Mouse (Mus musculus): ENCODE measurements around the gene Cdk5. TPM values are rescaled to one million over a fixed set of nuclear protein-coding genes. Genes with fewer than 3 reads are reported as not detected.

The Cdk5 gene
- polyA plus RNA-seq, 1 experiment from 2014 or later: 29.3 TPM

DNA sequence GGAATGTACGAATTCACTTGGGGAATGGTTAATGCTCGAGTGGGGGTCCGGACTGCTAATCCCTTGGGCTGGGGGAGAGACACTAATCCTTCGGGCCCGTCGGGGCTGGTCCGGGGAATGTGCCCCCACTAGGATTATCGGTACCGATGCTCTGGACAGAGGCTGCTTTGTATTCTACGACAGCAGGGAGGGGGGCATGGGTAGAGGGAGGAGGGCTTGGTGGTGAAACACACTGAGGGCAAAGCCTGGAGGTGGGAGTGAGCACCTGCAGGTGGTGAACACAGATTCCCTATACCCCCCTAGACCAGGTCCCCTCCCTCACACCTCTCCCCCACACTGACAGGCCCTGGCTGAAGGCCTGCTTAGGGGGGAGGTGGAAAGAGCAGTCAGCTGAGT lies 2.7 kb upstream of the Cdk5 start:
- TF ChIP-seq EP300 (optimal IDR thresholded peaks at IDR 0.05): no peak
- no peak for TF ChIP-seq CTCF (IDR thresholded peaks at IDR 0.05; ENCODE audit: low read depth)
- no peaks in the 10 kb centered on the region for H3K27me3 ChIP-seq (ENCODE audit: control insufficient read depth, insufficient read depth, low read length)
- DNase-seq (ENCODE audit: low spot score): peak; percentile 50
- no peaks in the 10 kb centered on the region; the same call in none of the 2 replicates for H3K4me1 ChIP-seq (replicated peaks; ENCODE audit: control insufficient read depth, insufficient read depth)
- H3K9ac ChIP-seq (ENCODE audit: low read length): peak overlapping the region; percentile 76
- peak overlapping the region; percentile 88 for H3K4me2 ChIP-seq (replicated peaks; ENCODE audit: low read depth)
- peak overlapping the region; percentile 68 for H3K4me3 ChIP-seq (ENCODE audit: low read depth, low read length)
- no peaks in the 10 kb centered on the region for H3K9me3 ChIP-seq (ENCODE audit: control insufficient read depth, low read length)
- peak overlapping the region; percentile 94 for H3K27ac ChIP-seq (replicated peaks)
- ATAC-seq (ENCODE audit: low FRiP score, low TSS enrichment): no peak
- 0% methylated on average over 10 of the region's 10 CpGs for WGBS
- H3K36me3 ChIP-seq (ENCODE audit: control insufficient read depth, insufficient read depth, low read length): peaks cover 16% of the 10 kb centered on the region

DNA sequence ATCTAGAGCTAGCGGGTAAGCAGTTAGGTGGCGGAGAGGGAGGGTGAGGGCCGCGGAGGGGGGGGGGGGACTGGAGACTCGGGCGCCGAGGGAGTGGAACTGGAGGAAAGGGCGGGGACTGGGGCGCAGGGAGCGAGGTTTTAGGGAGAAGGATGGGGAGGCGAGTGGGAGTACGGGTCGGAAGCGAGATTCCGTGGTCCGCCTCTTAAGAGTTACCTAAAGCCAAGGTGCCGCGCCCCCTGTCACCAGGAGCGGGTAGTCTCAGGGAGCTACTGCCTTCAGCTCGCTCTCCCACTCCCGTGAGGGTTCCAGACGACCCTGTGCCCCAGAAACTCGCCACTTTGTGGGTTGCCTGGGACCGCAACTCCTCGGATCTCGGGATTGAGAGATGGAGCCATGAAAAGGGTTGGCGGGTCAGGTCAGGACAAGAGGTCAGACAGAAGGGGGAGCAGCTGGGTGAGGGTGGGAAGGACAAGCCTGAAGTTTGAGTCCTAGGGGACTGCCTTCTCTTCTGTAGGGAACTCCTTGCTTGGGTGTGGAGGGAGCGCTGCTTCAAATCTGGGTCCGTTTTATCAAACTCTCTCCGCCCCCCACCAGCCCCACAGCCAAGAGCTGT lies 2.2 kb upstream of the Cdk5 start:
- Histone ChIP-seq H3K9ac (ENCODE audit: low read length) (peak overlapping the region; percentile 76), H3K9me3 (ENCODE audit: control insufficient read depth, low read length) (no peaks in the 10 kb centered on the region), H3K36me3 (ENCODE audit: control insufficient read depth, insufficient read depth, low read length) (peaks cover 11% of the 10 kb centered on the region), H3K4me2 (replicated peaks; ENCODE audit: low read depth) (peak overlapping the region; percentile 88), H3K4me3 (ENCODE audit: low read depth, low read length) (peak overlapping the region; percentile 68), H3K27ac (replicated peaks) (peak overlapping the region; percentile 94), H3K4me1 (replicated peaks; ENCODE audit: control insufficient read depth, insufficient read depth) (no peaks in the 10 kb centered on the region; the same call in none of the 2 replicates), H3K27me3 (ENCODE audit: control insufficient read depth, insufficient read depth, low read length) (no peaks in the 10 kb centered on the region)
- TF ChIP-seq EP300 (optimal IDR thresholded peaks at IDR 0.05) (no peak), CTCF (IDR thresholded peaks at IDR 0.05; ENCODE audit: low read depth) (peak; percentile 48)
- DNase-seq (ENCODE audit: low spot score) (peak; percentile 68), ATAC-seq (ENCODE audit: low FRiP score, low TSS enrichment) (no peak)
- 0% methylated on average over 25 of the region's 30 CpGs for WGBS

DNA sequence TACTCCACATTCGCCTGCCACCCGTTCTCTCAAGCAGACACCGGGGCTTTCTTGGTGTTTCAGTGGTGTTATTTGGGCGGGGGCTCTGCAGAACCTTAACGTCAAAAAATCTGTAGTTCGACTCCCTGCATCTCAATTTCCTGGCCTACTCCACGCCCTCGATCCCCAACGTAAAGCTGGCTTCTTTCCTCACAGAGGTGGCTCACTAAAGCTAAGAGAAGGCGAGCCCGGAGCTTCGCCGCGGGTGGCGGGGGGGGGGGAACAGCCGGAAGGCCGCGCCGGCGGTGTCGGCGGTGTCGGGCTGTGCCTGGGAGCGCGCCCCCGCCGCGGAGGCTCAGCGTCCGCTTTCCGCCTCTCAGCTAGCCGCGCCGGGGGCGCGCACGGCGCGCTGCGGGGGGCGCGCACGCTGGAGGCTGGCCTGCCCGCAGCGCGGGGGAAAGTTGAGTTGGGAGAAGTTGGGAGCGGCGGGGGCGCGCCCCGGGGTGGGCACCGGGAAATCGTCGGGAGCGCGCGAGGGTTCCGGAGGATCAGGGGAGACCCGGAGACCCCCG lies 1.6 kb upstream of the Cdk5 start:
- Histone ChIP-seq H3K27me3 (ENCODE audit: control insufficient read depth, insufficient read depth, low read length) (no peaks in the 10 kb centered on the region), H3K9ac (ENCODE audit: low read length) (peak overlapping the region; percentile 76), H3K4me1 (replicated peaks; ENCODE audit: control insufficient read depth, insufficient read depth) (no peaks in the 10 kb centered on the region; the same call in none of the 2 replicates), H3K36me3 (ENCODE audit: control insufficient read depth, insufficient read depth, low read length) (peaks cover 5% of the 10 kb centered on the region; the same call in 1 of the 2 replicates), H3K4me3 (ENCODE audit: low read depth, low read length) (peak overlapping the region; percentile 68), H3K27ac (replicated peaks) (peak overlapping the region; percentile 94), H3K9me3 (ENCODE audit: control insufficient read depth, low read length) (no peaks in the 10 kb centered on the region), H3K4me2 (replicated peaks; ENCODE audit: low read depth) (peak overlapping the region; percentile 88)
- ATAC-seq (ENCODE audit: low FRiP score, low TSS enrichment) (peak; percentile 17; the same call in 1 of the 2 replicates), DNase-seq (ENCODE audit: low spot score) (peak; percentile 90)
- TF ChIP-seq EP300 (optimal IDR thresholded peaks at IDR 0.05) (no peak), CTCF (IDR thresholded peaks at IDR 0.05; ENCODE audit: low read depth) (no peak)
- under 1% methylated on average over 43 of the region's 60 CpGs for WGBS

DNA sequence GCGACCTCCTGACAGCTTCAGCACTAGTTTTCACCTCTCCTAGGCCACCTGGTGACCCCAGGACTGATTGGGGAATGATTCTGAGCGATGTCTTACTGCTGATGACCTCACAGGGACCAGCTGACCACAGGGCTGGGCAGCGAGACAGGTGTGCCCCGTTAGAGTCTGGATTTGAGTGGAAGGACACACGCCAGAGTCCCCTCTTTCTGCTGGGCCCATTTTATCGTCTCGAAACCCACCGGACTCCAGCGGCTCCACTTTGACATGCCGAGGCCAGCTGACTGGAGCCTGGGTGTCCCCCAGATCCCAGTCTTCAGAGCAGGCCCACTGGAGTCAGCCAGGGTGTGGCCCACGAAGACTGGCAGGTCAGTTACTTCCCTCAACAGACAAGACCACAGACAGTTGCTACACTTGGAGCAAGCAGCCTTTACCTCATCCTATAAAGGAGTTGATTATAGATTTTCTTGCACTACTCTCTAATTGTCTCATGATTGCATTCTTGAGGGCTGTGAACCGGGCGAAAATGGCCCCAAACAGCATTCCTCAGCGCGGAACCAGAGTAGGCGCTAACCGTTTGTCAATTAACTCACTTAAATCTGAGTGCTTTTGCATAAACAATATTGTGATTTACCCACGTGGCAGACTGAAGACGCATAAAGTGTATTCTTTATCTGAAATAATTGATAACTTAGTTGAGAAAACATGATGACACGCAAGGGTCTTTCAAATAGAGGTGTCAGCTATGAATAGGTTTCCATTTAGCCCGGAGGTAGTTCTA lies 863 bp upstream of the Cdk5 start:
- H3K9me3 ChIP-seq (ENCODE audit: control insufficient read depth, low read length): no peaks in the 10 kb centered on the region
- peak overlapping the region; percentile 88 for H3K4me2 ChIP-seq (replicated peaks; ENCODE audit: low read depth)
- peak overlapping the region; percentile 76 for H3K9ac ChIP-seq (ENCODE audit: low read length)
- H3K4me3 ChIP-seq (ENCODE audit: low read depth, low read length): peak overlapping the region; percentile 68
- peak overlapping the region; percentile 94 for H3K27ac ChIP-seq (replicated peaks)
- DNase-seq (ENCODE audit: low spot score) (no peak), ATAC-seq (ENCODE audit: low FRiP score, low TSS enrichment) (peak; percentile 24)
- H3K27me3 ChIP-seq (ENCODE audit: control insufficient read depth, insufficient read depth, low read length): no peaks in the 10 kb centered on the region
- TF ChIP-seq CTCF (IDR thresholded peaks at IDR 0.05; ENCODE audit: low read depth): no peak
- TF ChIP-seq EP300 (optimal IDR thresholded peaks at IDR 0.05): peak; percentile 71
- 7% methylated on average over 21 of the region's 21 CpGs for WGBS
- H3K36me3 ChIP-seq (ENCODE audit: control insufficient read depth, insufficient read depth, low read length): peaks cover 3% of the 10 kb centered on the region; the same call in 1 of the 2 replicates
- no peaks in the 10 kb centered on the region; the same call in none of the 2 replicates for H3K4me1 ChIP-seq (replicated peaks; ENCODE audit: control insufficient read depth, insufficient read depth)

DNA sequence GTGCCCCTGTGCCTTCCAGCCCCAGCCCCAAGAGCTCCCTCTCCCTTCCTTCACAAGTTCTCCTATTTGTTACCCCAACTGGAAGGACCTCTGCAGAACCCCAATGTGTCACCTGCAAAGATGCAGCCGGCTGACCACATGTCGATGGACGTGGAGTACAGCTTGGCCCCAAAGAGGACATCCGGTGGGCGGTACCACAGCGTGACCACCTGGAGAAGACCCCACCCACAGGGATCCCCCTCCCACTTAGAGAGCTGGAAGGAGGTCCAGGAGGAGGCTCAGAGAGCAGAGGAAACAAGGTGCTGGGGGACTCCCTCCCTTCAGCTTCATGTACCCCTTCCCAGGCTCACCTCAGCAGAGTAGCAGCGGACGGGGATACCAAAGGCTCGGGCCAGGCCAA lies 2.9 kb downstream of the Cdk5 start:
- Histone ChIP-seq H3K4me2 (replicated peaks; ENCODE audit: low read depth) (no peak overlapping the region), H3K9ac (ENCODE audit: low read length) (no peak overlapping the region), H3K9me3 (ENCODE audit: control insufficient read depth, low read length) (no peaks in the 10 kb centered on the region), H3K4me3 (ENCODE audit: low read depth, low read length) (no peak overlapping the region), H3K27me3 (ENCODE audit: control insufficient read depth, insufficient read depth, low read length) (no peaks in the 10 kb centered on the region), H3K36me3 (ENCODE audit: control insufficient read depth, insufficient read depth, low read length) (peaks cover 4% of the 10 kb centered on the region; the same call in 1 of the 2 replicates), H3K4me1 (replicated peaks; ENCODE audit: control insufficient read depth, insufficient read depth) (no peaks in the 10 kb centered on the region), H3K27ac (replicated peaks) (no peak overlapping the region)
- no peak for TF ChIP-seq CTCF (IDR thresholded peaks at IDR 0.05; ENCODE audit: low read depth)
- DNase-seq (ENCODE audit: low spot score) (no peak), ATAC-seq (ENCODE audit: low FRiP score, low TSS enrichment) (no peak)
- 87% methylated on average over 9 of the region's 9 CpGs for WGBS

Measured in stomach, postnatal 0 days (tissue).